In genomic region chr4:126256967-126257881, GRCm38 (mm10) we compare ENCODE assay signal across 8 mouse cellular contexts. TPM values are rescaled to one million over a fixed set of nuclear protein-coding genes. Genes with fewer than 3 reads are reported as not detected.
A peak's percentile ranks its signal among the peaks of the same experiment; 100 is the strongest.
DNase-seq lines count a peak whose midpoint lies in the region; ATAC-seq and TF ChIP-seq lines count a peak whose summit lies in the region.

No protein-coding gene starts in this region.

- H3K4me3 ChIP-seq in C2C12 (ENCODE audit: insufficient read depth, poor library complexity, severe bottlenecking), result peak overlapping the region; percentile 97
- peak overlapping the region; percentile 93 for H3K4me3 ChIP-seq in forebrain, embryonic 11.5 days (ENCODE audit: low read depth, low read length)
- H3K4me3 ChIP-seq in hindbrain, embryonic 12.5 days, result peak overlapping the region; percentile 82
- peak overlapping the region; percentile 98 for H3K4me3 ChIP-seq in limb, embryonic 15.5 days
- peak overlapping the region; percentile 99 for H3K4me3 ChIP-seq in midbrain, postnatal 0 days (ENCODE audit: low read depth, low read length)

- H3K9ac ChIP-seq in forebrain, embryonic 11.5 days (ENCODE audit: low read length), result peak overlapping the region; percentile 96
- H3K9ac ChIP-seq in hindbrain, embryonic 12.5 days, result peak overlapping the region; percentile 92
- H3K9ac ChIP-seq in limb, embryonic 15.5 days, result peak overlapping the region; percentile 97
- H3K9ac ChIP-seq in midbrain, postnatal 0 days (replicated peaks; ENCODE audit: low read length, poor library complexity, severe bottlenecking), result peak overlapping the region; percentile 100

- H3K4me1 ChIP-seq in forebrain, embryonic 11.5 days (replicated peaks; ENCODE audit: control insufficient read depth, insufficient read depth, low read length), result peaks cover 38% of the 10 kb centered on the region
- peaks cover 74% of the 10 kb centered on the region for H3K4me1 ChIP-seq in hindbrain, embryonic 12.5 days
- peaks cover 71% of the 10 kb centered on the region for H3K4me1 ChIP-seq in limb, embryonic 15.5 days
- peaks cover 29% of the 10 kb centered on the region for H3K4me1 ChIP-seq in midbrain, postnatal 0 days (ENCODE audit: insufficient read depth, low read length)

- 3% methylated on average over 26 of the region's 26 CpGs for WGBS in forebrain, embryonic 11.5 days
- WGBS in hindbrain, embryonic 12.5 days, result 2% methylated on average over 26 of the region's 26 CpGs
- 4% methylated on average over 26 of the region's 26 CpGs for WGBS in limb, embryonic 15.5 days
- 3% methylated on average over 26 of the region's 26 CpGs for WGBS in midbrain, postnatal 0 days

- no peaks in the 10 kb centered on the region for H3K36me3 ChIP-seq in C2C12 (ENCODE audit: control insufficient read depth, insufficient read depth)
- no peaks in the 10 kb centered on the region for H3K36me3 ChIP-seq in forebrain, embryonic 11.5 days (ENCODE audit: control insufficient read depth, insufficient read depth, low read length)
- peaks cover 4% of the 10 kb centered on the region; the same call in 1 of the 2 replicates for H3K36me3 ChIP-seq in hindbrain, embryonic 12.5 days
- H3K36me3 ChIP-seq in limb, embryonic 15.5 days, result no peaks in the 10 kb centered on the region
- H3K36me3 ChIP-seq in midbrain, postnatal 0 days (ENCODE audit: insufficient read depth, low read length), result no peaks in the 10 kb centered on the region

- H3K27ac ChIP-seq in forebrain, embryonic 11.5 days (ENCODE audit: low read depth, low read length), result peak overlapping the region; percentile 92
- H3K27ac ChIP-seq in hindbrain, embryonic 12.5 days, result peak overlapping the region; percentile 96
- peak overlapping the region; percentile 95 for H3K27ac ChIP-seq in limb, embryonic 15.5 days
- H3K27ac ChIP-seq in midbrain, postnatal 0 days (ENCODE audit: low read depth, low read length), result peak overlapping the region; percentile 96

- H3K9me3 ChIP-seq in forebrain, embryonic 11.5 days (ENCODE audit: control insufficient read depth, low read length), result no peaks in the 10 kb centered on the region
- no peaks in the 10 kb centered on the region for H3K9me3 ChIP-seq in hindbrain, embryonic 12.5 days (replicated peaks)
- H3K9me3 ChIP-seq in limb, embryonic 15.5 days, result no peaks in the 10 kb centered on the region
- no peaks in the 10 kb centered on the region for H3K9me3 ChIP-seq in midbrain, postnatal 0 days (ENCODE audit: low read length)

- ATAC-seq in forebrain, embryonic 11.5 days (replicated peaks; ENCODE audit: low FRiP score), result no peak
- ATAC-seq in hindbrain, embryonic 12.5 days (ENCODE audit: low FRiP score), result no peak
- no peak for ATAC-seq in limb, embryonic 15.5 days (ENCODE audit: insufficient number of reproducible peaks, low FRiP score, low TSS enrichment, low read depth)
- ATAC-seq in midbrain, postnatal 0 days (ENCODE audit: low FRiP score), result no peak

- peaks cover 39% of the 10 kb centered on the region for H3K79me3 ChIP-seq in C2C12 (ENCODE audit: low read depth)

- no peaks in the 10 kb centered on the region for H3K27me3 ChIP-seq in C2C12 (ENCODE audit: control insufficient read depth, insufficient read depth, insufficient read length)
- H3K27me3 ChIP-seq in forebrain, embryonic 11.5 days (ENCODE audit: control insufficient read depth, insufficient read depth, low read length), result no peaks in the 10 kb centered on the region
- H3K27me3 ChIP-seq in hindbrain, embryonic 12.5 days, result no peaks in the 10 kb centered on the region
- H3K27me3 ChIP-seq in limb, embryonic 15.5 days, result no peaks in the 10 kb centered on the region
- no peaks in the 10 kb centered on the region for H3K27me3 ChIP-seq in midbrain, postnatal 0 days (ENCODE audit: insufficient read depth, low read length)

- DNase-seq in adrenal gland, postnatal 14 days, result peak; percentile 59
- DNase-seq in forebrain, embryonic 11.5 days (ENCODE audit: low spot score), result no peak
- peak; percentile 33 for DNase-seq in midbrain, postnatal 0 days (ENCODE audit: low spot score)
- DNase-seq in layer of hippocampus, adult 9-10 months (ENCODE audit: low spot score), result no peak
- no peak for DNase-seq in right cerebral cortex, postnatal 36 days (ENCODE audit: low spot score in 2 of 2)

- peak overlapping the region; percentile 61 for H3K4me2 ChIP-seq in forebrain, embryonic 11.5 days (ENCODE audit: low read depth, low read length, severe bottlenecking)
- H3K4me2 ChIP-seq in hindbrain, embryonic 12.5 days (replicated peaks), result peak overlapping the region; percentile 99
- H3K4me2 ChIP-seq in limb, embryonic 15.5 days, result peak overlapping the region; percentile 72
- H3K4me2 ChIP-seq in midbrain, postnatal 0 days (ENCODE audit: low read depth, low read length, poor library complexity, severe bottlenecking), result peak overlapping the region; percentile 94

- no peak for TF ChIP-seq CTCF in C2C12 (IDR thresholded peaks at IDR 0.05; ENCODE audit: control insufficient read depth, insufficient read depth, insufficient read length)
- no peak for TF ChIP-seq CTCF in midbrain, postnatal 0 days (IDR thresholded peaks at IDR 0.05)

- H3K79me2 ChIP-seq in C2C12 (ENCODE audit: control insufficient read depth, insufficient read depth), result peaks cover 52% of the 10 kb centered on the region

- H3ac ChIP-seq in C2C12 (ENCODE audit: control insufficient read depth, insufficient read length, low read depth), result peak overlapping the region; percentile 52

TF ChIP-seq in C2C12, 6 proteins besides CTCF, POLR2A, EP300 and RAD21:
- TF ChIP-seq MYOG (IDR thresholded peaks at IDR 0.05; ENCODE audit: control insufficient read depth, extremely low read depth, insufficient read length) (no peak), USF1 (IDR thresholded peaks at IDR 0.05; ENCODE audit: low read depth) (no peak), CEBPB (IDR thresholded peaks at IDR 0.05; ENCODE audit: low read depth) (no peak), FOSL1 (IDR thresholded peaks at IDR 0.05; ENCODE audit: insufficient read depth, low read length, poor library complexity, severe bottlenecking) (no peak), MAX (IDR thresholded peaks at IDR 0.05) (no peak), MYOD1 (IDR thresholded peaks at IDR 0.05; ENCODE audit: control insufficient read depth, insufficient read length, low read depth) (no peak)

RNA-seq across cellular contexts. Expression of gene Map7d1, which starts 1.1 kb away (rescaled TPM):
- 130 TPM for polyA plus RNA-seq in C2C12 (2012; fragmentation: generic; extraction: Trizol)
- total RNA-seq in adrenal gland, postnatal 14 days (2021), result 53.4 and 67.3 TPM in 2 replicates
- polyA plus RNA-seq in forebrain, embryonic 11.5 days (2014; fragmentation: Nextera tagmentation; extraction: Ambion mirVana), result 80.6 and 83.5 TPM in 2 replicates
- polyA plus RNA-seq in hindbrain, embryonic 12.5 days (2016; fragmentation: Nextera tagmentation; extraction: Ambion mirVana), result 143 and 150 TPM in 2 replicates
- 46.5 and 50.3 TPM in 2 replicates for polyA plus RNA-seq in limb, embryonic 15.5 days (2015; fragmentation: Nextera tagmentation; extraction: Ambion mirVana)
- 106 and 124 TPM in 2 replicates for total RNA-seq in midbrain, postnatal 0 days (2014; rRNA removed)
- 56.9 and 61.2 TPM in 2 replicates for polyA plus RNA-seq in midbrain, postnatal 0 days (2015; fragmentation: Nextera tagmentation; extraction: Ambion mirVana)

RNA-seq across cellular contexts. Expression of gene Trappc3, which starts 4.9 kb away (rescaled TPM):
- 110 TPM for polyA plus RNA-seq in C2C12 (2012; fragmentation: generic; extraction: Trizol)
- total RNA-seq in adrenal gland, postnatal 14 days (2021), result 70.8 and 75.6 TPM in 2 replicates
- polyA plus RNA-seq in forebrain, embryonic 11.5 days (2014; fragmentation: Nextera tagmentation; extraction: Ambion mirVana), result 23.3 and 25.7 TPM in 2 replicates
- 109 and 113 TPM in 2 replicates for polyA plus RNA-seq in hindbrain, embryonic 12.5 days (2016; fragmentation: Nextera tagmentation; extraction: Ambion mirVana)
- polyA plus RNA-seq in limb, embryonic 15.5 days (2015; fragmentation: Nextera tagmentation; extraction: Ambion mirVana), result 120 and 128 TPM in 2 replicates
- total RNA-seq in midbrain, postnatal 0 days (2014; rRNA removed), result 121 and 122 TPM in 2 replicates
- 173 and 186 TPM in 2 replicates for polyA plus RNA-seq in midbrain, postnatal 0 days (2015; fragmentation: Nextera tagmentation; extraction: Ambion mirVana)

RNA-seq across cellular contexts. Expression of gene Col8a2, which starts 29.4 kb away (rescaled TPM):
- polyA plus RNA-seq in C2C12 (2012; fragmentation: generic; extraction: Trizol), result 0.62 TPM
- total RNA-seq in adrenal gland, postnatal 14 days (2021), result 2.9 and 3.1 TPM in 2 replicates
- 18.0 and 20.4 TPM in 2 replicates for polyA plus RNA-seq in forebrain, embryonic 11.5 days (2014; fragmentation: Nextera tagmentation; extraction: Ambion mirVana)
- 50.1 and 56.7 TPM in 2 replicates for polyA plus RNA-seq in hindbrain, embryonic 12.5 days (2016; fragmentation: Nextera tagmentation; extraction: Ambion mirVana)
- polyA plus RNA-seq in limb, embryonic 15.5 days (2015; fragmentation: Nextera tagmentation; extraction: Ambion mirVana), result 71.2 and 79.7 TPM in 2 replicates
- 8.3 and 11.0 TPM in 2 replicates for total RNA-seq in midbrain, postnatal 0 days (2014; rRNA removed)
- 1.3 TPM in 2 replicates for polyA plus RNA-seq in midbrain, postnatal 0 days (2015; fragmentation: Nextera tagmentation; extraction: Ambion mirVana)

RNA-seq across cellular contexts. Expression of gene Thrap3, which starts 54.7 kb away (rescaled TPM):
- 85.7 TPM for polyA plus RNA-seq in C2C12 (2012; fragmentation: generic; extraction: Trizol)
- 190 and 212 TPM in 2 replicates for total RNA-seq in adrenal gland, postnatal 14 days (2021)
- 251 and 263 TPM in 2 replicates for polyA plus RNA-seq in forebrain, embryonic 11.5 days (2014; fragmentation: Nextera tagmentation; extraction: Ambion mirVana)
- 250 and 255 TPM in 2 replicates for polyA plus RNA-seq in hindbrain, embryonic 12.5 days (2016; fragmentation: Nextera tagmentation; extraction: Ambion mirVana)
- 183 and 198 TPM in 2 replicates for polyA plus RNA-seq in limb, embryonic 15.5 days (2015; fragmentation: Nextera tagmentation; extraction: Ambion mirVana)
- 119 and 162 TPM in 2 replicates for total RNA-seq in midbrain, postnatal 0 days (2014; rRNA removed)
- 81.6 and 94.8 TPM in 2 replicates for polyA plus RNA-seq in midbrain, postnatal 0 days (2015; fragmentation: Nextera tagmentation; extraction: Ambion mirVana)

Comparison
In these comparisons a context has a peak if more than half of its experiments do, and no peak if none do; other contexts are left out.
1. DNase-seq: peak in adrenal gland, postnatal 14 days (single experiment) and midbrain, postnatal 0 days (single experiment); none in forebrain, embryonic 11.5 days (single experiment), layer of hippocampus, adult 9-10 months (single experiment) and right cerebral cortex, postnatal 36 days (0 of 2).
2. Peak in every context shown above with its lines, with median percentiles within 50 percentile points of each other: H3K4me3 ChIP-seq, H3K27ac ChIP-seq, H3K4me2 ChIP-seq and H3K9ac ChIP-seq.